Mouse (Mus musculus): ENCODE measurements at regions not wholly inside any gene's neighbourhood (a gene's known extent, or its start where the extent isn't known, plus 50 kb on each side); places are given as distances from the start of the nearest gene placed in this dataset.

DNA sequence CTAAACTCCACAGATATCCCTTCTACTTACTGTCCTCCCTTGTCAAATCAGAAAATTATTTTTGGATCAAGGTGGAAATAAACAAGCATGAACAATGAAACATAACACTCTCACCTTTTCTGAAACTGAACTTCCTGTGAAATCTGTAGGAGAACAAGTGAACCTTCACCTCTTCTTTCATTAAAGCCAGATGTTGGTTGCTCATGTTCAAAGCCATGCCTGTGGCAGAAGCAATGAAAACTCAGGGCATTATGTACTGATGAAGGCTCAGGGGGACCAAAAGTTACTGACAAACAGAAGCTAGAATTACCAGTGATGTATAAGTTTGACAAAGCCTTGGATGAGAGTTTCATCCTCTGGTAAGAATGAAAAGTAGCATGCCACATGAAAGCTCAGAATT is 390.5 kb upstream of the Dpp10 start:
- TF ChIP-seq POLR2A (IDR thresholded peaks at IDR 0.05; ENCODE audit: borderline replicate concordance, insufficient read depth, low read length), result no peak
- TF ChIP-seq CTCF (IDR thresholded peaks at IDR 0.05; ENCODE audit: borderline replicate concordance, insufficient read depth, low read depth, low read length), result no peak
